Mouse (Mus musculus) thymus, postnatal 10 days (tissue): ENCODE results near the gene Impdh2.

Experiments
- DNase-seq, 2 experiments: peaks; one replicate each; pipeline ENCODE4 v3.0.0; 2021; ENCODE audit warnings: low spot score in 2 of 2

Impdh2 gene

DNA sequence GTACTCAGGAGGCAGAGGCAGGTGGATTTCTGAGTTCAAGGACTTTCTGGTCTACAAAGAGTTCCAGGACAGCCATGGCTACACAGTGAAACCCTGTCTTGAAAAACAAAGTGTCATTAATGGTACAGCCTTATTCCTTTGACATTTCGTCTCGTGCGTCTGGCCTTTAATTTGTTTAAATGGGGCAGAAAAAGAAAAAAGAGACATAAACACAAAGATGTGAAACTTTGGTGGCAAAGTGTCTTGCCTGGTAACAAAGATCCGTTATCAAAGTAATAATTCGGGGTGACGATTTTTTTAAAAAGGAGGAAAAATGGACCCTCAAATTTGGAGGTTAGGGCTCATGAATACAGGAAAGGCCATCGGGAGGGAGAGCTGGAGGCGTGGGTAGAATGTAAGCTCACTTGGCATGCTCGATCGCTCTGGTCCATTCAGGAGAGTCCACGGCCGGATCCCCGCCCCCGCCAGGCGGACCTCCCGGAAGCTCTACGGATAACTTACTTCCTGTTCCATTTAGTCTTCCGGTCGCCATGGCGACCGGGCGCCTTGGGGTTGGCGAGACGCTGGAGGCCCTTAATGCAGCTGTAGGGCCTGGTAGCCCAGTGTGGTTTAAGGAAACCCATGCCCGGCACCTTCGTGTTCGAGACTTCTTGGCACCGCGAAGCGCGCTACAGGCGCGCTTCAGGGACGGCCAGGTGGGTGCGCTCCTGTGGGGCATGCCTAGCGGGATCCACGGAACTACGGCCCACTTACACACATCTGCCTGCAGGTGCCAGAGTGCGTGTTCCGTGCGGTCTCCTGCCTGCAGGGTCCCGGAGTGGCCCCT is 9.5 kb downstream of the Impdh2 start, which contains the start of gene Dalrd3:
TSS of gene Dalrd3 (plus strand) at position 506 of the 826 bp plus-strand sequence.
- peak; percentile 81 to 84 for DNase-seq

DNA sequence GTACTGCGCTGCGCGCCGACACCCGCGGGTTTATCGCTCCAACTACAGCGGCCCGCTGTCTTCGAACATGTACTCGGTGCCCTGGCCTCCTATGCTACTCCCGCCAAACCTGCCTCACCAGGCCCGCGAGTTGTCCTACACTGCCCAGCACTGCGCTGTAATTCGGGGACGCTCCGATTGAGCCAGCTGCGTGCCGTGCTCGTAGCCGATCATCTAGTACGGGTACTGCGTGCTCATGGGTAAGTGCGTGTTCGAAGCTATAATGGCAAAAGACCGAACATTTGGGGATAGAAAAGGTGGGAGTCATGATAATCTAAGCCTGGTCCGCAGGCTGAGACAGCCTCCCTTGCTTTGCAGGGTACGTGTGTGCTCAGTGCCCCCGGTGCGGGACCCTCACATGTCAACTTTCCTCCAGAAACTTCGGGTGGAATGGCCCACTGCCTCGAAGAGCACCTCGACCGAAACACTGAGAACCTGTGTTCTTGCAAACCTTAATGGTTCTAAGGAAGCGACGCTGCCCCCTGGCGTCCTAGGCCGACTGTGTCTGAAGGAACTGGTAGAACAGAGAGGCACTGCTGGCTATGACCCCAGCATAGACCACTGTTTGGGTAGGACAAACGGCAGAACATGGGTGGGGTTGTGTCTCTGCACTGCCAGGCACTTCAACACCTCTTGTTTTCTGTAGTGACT is 10.3 kb downstream of the Impdh2 start:
- peak; percentile 87 to 92 for DNase-seq

DNA sequence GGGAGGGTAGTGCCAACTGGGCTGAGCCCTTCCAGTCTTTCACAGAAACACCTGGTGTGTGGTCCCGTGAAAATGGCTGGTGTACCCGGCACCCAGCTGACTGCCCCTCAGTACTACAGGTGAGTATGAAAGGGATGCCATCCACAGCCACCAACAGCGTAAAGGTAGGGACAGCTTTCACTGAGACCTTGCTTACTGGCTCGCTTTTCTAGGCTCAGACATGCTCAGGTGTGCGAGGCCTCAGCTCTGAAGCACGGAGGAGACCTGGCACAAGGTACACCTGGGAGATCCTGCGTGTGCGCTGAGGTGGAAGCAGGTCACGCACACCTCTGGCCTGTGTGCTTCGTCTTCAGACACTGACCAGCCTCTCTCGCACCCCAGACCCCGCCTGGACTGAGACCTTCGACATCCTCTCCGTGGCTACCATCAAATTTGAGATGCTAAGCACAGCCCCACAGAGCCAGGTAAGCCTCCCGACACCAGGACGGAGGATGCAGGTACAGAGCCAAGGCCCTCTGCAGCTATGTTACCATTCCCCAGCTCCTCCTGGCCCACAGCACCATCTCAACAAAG is 11.4 kb downstream of the Impdh2 start:
- DNase-seq, result no peak

GRCm38 (mm10) chr9:108572321-108572720 is 12.2 kb downstream of the Impdh2 start:
- no peak for DNase-seq

DNA sequence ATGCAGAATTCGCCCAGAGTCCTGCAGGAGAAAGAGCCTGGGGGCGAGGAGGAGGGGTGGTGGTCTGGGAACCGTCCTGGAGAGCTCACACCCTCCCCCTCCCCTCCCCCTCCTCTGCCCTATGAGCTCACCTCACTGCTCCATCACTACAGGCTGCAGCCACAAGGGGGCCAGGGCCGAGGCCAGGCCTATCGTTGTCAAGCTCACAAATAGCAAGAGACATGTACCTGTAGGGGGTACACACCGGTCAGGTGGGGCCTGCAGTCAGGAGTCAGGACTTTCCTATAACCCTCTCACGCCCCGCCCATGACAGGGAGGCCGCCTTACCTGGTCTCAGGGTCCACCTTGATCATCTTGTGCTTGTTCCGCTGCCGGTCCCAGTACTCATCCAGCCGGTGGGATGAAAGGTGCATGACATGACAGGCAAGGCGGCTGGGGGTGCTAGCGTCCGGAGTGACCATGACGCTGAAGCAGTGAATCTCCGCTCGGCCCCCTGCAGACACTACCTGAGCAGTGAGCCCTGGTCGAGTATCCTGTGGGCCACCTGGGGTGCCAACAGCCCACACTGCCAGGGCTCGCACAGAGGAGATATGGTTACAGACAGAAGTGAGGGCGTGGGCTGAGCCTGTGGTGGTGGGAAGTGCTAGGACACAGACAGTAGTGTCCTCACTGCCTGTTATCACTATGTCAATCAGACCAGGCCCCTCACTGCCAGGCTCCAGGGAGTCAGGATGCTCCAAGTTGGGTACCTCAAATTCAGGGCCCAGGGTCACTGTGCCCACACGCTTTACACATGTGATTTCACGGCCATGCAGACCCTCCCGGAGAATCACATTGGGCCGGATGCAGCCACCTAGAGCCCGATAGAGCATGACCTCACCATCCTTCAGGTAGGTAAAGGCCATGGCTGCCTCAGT is 13.9 kb downstream of the Impdh2 start:
- peak; percentile 57 to 74 for DNase-seq

GRCm38 (mm10) chr9:108574921-108575320 is 14.8 kb downstream of the Impdh2 start:
- DNase-seq, result no peak

GRCm38 (mm10) chr9:108575321-108576297 is 15.5 kb downstream of the Impdh2 start:
- DNase-seq, result no peak

DNA sequence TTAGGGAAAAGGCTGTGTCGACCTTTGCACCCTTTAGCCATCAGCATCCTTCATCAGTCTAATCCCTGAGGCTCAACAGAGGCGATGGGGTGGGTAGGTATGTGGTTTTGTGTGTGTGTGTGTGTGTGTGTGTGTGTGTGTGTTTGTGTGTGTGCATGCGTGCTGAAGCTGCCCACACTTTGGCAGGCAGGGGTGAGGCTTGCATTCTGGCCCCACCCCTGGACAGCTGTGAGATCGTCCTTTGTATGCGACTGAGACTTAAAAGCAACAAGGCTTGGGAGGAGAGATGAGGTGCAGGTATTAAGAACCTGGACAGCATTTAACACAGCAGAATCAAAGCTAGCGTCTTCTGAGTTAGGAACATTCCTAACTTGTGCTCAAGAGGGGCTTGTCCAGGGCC is 16.9 kb downstream of the Impdh2 start:
- no peak for DNase-seq

GRCm38 (mm10) chr9:108577934-108578544 is 18.0 kb downstream of the Impdh2 start:
- peak in 1 of 2 experiments; percentile 44 for DNase-seq

- peak; percentile 87 to 93 for DNase-seq
Measured at GRCm38 (mm10) chr9:108578545-108579343, 18.7 kb downstream of the Impdh2 start, which contains the start of gene Wdr6. Wdr6 (minus strand) TSS chr9:108578739.

DNA sequence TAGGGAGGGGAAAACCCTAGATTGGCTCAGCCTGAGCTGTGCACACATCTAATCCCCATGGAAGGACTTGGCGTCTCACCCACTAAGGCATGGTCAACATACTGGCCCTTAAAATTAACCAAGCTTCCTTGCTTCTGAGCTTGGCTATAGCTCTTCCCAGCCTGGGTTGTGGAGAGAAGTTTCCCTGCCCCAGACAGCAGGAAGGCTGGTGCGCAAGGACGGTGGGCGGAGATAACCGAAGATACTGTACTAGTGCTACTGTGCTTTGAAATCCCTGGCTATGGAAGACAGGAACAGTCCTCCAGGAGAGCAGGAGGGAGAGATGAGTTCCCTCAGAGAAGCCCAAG is 19.2 kb downstream of the Impdh2 start:
- no peak for DNase-seq

DNA sequence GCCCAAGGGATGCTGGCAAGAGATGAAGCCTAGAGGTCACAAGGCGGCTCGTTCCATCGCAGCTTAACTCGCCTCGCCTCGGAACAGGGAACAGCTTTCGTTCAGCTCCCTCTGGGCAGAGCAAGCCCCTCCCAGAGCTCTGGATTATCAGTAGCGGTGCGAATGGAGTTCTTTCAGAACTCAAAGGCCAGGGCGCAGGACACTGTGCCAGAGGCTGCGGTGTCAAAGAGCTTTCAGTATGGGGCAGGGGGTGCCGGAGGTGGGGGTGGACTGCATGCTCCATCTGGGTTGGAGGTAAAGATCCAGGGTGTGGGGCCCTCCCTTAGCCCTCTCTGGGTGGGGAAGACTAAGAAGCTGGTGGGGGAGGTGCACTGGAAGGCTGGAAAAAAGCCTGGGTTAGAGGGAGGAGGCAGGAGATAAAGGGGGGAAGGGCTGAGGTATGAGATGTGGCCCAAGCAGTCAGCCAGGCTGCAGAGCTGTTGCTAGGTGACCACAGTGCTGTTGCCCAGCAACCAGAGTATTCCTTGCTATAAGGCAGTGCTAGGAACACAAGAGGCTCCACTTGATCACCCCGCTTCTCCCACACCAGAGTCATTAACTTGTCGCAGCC is 27.6 kb downstream of the Impdh2 start:
- DNase-seq, result no peak

- DNase-seq, result peak in 1 of 2 experiments; percentile 40
Measured at GRCm38 (mm10) chr9:108589229-108589628, 29.1 kb downstream of the Impdh2 start.

- no peak for DNase-seq
Measured at GRCm38 (mm10) chr9:108591462-108591861, 31.4 kb downstream of the Impdh2 start.

GRCm38 (mm10) chr9:108594354-108594753 is 34.3 kb downstream of the Impdh2 start:
- no peak for DNase-seq

DNA sequence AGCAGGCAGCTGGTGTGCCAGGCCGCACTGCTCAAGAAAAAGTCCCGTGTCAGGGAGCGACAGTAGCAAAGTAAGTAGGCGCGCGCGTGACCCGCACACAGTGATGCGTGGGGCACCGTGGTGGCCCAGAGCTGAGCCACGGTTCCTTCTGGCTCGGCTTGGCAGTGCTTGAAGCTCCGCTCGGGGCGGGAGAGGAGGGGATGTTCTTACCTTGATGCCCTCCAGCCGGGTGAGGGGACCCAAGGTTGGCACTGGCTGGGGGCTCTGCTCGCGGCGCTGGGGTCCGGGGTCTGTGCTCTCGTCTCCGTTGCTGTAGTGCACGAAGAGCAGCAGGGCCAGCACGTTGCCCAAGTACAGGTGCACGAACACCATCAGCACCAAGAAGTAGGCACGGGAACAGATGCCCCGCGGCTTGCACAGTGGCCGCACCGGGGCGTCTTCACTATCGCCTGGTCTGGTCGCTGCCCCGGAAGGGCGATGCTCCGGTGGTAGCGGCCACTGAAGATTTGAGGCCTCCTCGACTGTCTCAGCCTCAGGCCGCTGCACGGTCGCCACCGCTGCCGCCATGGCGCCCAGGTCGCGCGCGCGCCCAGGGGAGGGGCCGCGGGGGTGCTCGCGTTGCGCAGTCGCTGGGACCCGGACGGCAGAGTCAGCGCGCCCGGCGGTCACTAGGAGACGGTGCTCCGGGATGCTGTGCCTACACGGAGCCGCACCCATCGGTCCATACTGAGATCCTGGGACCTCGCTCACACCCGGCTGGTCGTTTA is 37.1 kb downstream of the Impdh2 start, which contains the start of gene P4htm:
TSS of gene P4htm (minus strand) at position 670 of the 767 bp plus-strand sequence.
- peak; percentile 23 to 48 for DNase-seq

DNA sequence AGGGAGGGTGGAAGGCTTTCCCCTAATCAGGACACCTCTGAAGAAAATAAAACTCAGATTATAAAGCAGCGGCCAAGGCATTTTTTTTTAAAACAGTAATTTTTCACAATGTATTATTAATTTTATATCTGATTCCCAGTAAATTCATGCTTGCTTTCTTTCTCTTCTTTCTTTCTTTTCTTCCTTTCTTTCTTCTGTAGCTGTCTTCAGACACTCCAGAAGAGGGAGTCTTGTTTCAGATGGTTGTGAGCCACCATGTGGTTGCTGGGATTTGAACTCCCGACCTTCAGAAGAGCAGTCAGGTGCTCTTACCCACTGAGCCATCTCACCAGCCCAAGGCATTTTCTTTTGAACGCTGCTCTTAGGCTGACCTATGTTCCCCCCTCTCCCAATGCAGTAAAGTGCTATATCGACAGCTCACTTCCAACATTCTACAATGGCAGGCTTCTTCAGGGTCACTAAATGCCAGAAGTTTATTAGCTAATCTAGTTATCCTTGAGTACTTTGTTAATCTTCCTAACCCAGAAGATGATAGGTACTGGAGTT is 39.0 kb downstream of the Impdh2 start:
- DNase-seq, result no peak
